Mouse (Mus musculus): ENCODE measurements at regions not wholly inside any gene's neighbourhood (a gene's known extent, or its start where the extent isn't known, plus 50 kb on each side); places are given as distances from the start of the nearest gene placed in this dataset.

GRCm38 (mm10) chr9:116249791-116250190, 74.6 kb upstream of the Tgfbr2 start:
- no peak for TF ChIP-seq CTCF (conservative IDR thresholded peaks at IDR 0.05 in 1 of 2, IDR thresholded peaks at IDR 0.05 in 1 of 2; ENCODE audit: low read depth in 2 of 2, low read length in 2 of 2)
- no peak for TF ChIP-seq TBP (conservative IDR thresholded peaks at IDR 0.05; ENCODE audit: low read depth, low read length)
- TF ChIP-seq POLR2A (IDR thresholded peaks at IDR 0.05; ENCODE audit: low read depth, low read length): no peak
- no peak for TF ChIP-seq ZC3H11A (IDR thresholded peaks at IDR 0.05; ENCODE audit: low read depth, low read length)
- no peak for TF ChIP-seq HCFC1 (IDR thresholded peaks at IDR 0.05; ENCODE audit: low read depth, low read length)
- TF ChIP-seq ETS1 (conservative IDR thresholded peaks at IDR 0.05; ENCODE audit: low read depth, low read length): no peak
- no peak for TF ChIP-seq TCF12 (IDR thresholded peaks at IDR 0.05; ENCODE audit: low read depth, low read length)
- TF ChIP-seq JUND (conservative IDR thresholded peaks at IDR 0.05; ENCODE audit: low read depth, low read length): no peak
- no peak for TF ChIP-seq NELFE (IDR thresholded peaks at IDR 0.05; ENCODE audit: low read depth, low read length)
- TF ChIP-seq MAFK (IDR thresholded peaks at IDR 0.05; ENCODE audit: insufficient replicate concordance, low read length): no peak
- no peak for TF ChIP-seq USF1 (IDR thresholded peaks at IDR 0.05; ENCODE audit: low read depth, low read length)
- no peak for TF ChIP-seq CHD2 (IDR thresholded peaks at IDR 0.05; ENCODE audit: low read length)
- TF ChIP-seq EP300 (IDR thresholded peaks at IDR 0.05; ENCODE audit: low read length): no peak
- no peak for TF ChIP-seq POLR2AphosphoS2 (IDR thresholded peaks at IDR 0.05; ENCODE audit: low read depth, low read length)
